Comparison of ENCODE assay signal across 11 mouse cellular contexts in the genomic region with DNA sequence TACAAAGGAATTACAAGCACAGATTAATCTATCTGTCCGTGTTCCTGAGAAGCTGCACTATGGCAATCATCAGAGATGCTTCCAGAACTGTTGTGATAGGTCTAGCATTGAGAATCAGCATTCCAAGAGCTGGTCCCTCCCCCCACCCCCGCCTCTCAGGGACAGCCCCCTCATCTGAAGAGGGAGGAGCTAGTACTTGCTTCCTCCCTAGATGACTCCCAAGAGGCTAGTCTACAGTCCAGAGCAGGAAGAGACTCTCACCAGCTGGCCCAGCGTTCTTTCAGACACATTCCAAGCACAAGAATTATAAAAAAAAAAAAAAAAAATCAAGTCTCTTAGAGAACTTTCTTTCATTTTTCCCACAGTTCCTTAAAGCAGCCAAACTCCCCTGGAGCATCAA. TPM values are rescaled to one million over a fixed set of nuclear protein-coding genes. Genes with fewer than 3 reads are reported as not detected.
DNase-seq lines count a peak whose midpoint lies in the region; ATAC-seq and TF ChIP-seq lines count a peak whose summit lies in the region.
"Had no signal": no experiment of that assay in that cellular context is flagged by ENCODE, and none has a peak within 500 bp of the region (broad histone marks: within the 10 kb centered on the region; RNA-seq: fewer than 3 reads in every experiment).

No protein-coding gene starts in this region.

- no peak overlapping the region for H3K9ac ChIP-seq in CH12.LX (ENCODE audit: insufficient read depth, low read depth)

- TF ChIP-seq RAD21 in CH12.LX (IDR thresholded peaks at IDR 0.05; ENCODE audit: low read depth, low read length): no peak

- no peak overlapping the region for H3K4me3 ChIP-seq in heart, embryonic 10.5 days
- no peak overlapping the region for H3K4me3 ChIP-seq in CH12.LX (replicated peaks in 1 of 3; ENCODE audit: low read depth in 2 of 3, low read length in 2 of 3, poor library complexity in 1 of 3)

- no peak overlapping the region for H3K27ac ChIP-seq in heart, embryonic 10.5 days
- no peak overlapping the region for H3K27ac ChIP-seq in CH12.LX (ENCODE audit: insufficient read depth, low read depth)

- DNase-seq in heart, adult 9 months (ENCODE audit: low spot score in 2 of 2): peak; percentile 42
- no peak for DNase-seq in heart, embryonic 10.5 days (ENCODE audit: low spot score)
- DNase-seq in CH12.LX (ENCODE audit: extremely low read depth) (peak; percentile 67), R1 (ENCODE audit: low read depth, low spot score) (peak; percentile 31)
- DNase-seq in kidney, postnatal 4 days: peak; percentile 46 to 67
- DNase-seq in thymus, postnatal 4 days: no peak
- no peak for DNase-seq in right cerebral cortex, postnatal 4 days
- DNase-seq: thymus, postnatal 36 days had no signal

- no peaks in the 10 kb centered on the region for H3K36me3 ChIP-seq in heart, embryonic 10.5 days
- no peaks in the 10 kb centered on the region for H3K36me3 ChIP-seq in CH12.LX (replicated peaks in 1 of 2; ENCODE audit: control insufficient read depth in 1 of 2, insufficient read depth in 1 of 2, low read length in 1 of 2)
- H3K36me3 ChIP-seq: G1E had no signal

- H3K4me2 ChIP-seq in CH12.LX (ENCODE audit: insufficient read depth, low read depth, poor library complexity, severe bottlenecking): 0 out of 2 replicates have a peak overlapping the region, but pooled peaks have one; percentile 34

- in situ Hi-C loops in CH12.LX (cut with MboI; ENCODE audit: low pct_ligation_motif_present, low pct_unique_long_range_greater_than_20kb, low sequenced_read_pairs): no loop called here

- TF ChIP-seq EP300 in CH12.LX (IDR thresholded peaks at IDR 0.05; ENCODE audit: low read length): no peak

- H3K27me3 ChIP-seq in heart, embryonic 10.5 days (ENCODE audit: insufficient read depth, poor library complexity, severe bottlenecking): no peaks in the 10 kb centered on the region
- peaks cover 2% of the 10 kb centered on the region for H3K27me3 ChIP-seq in CH12.LX (replicated peaks)

- peaks cover 15% of the 10 kb centered on the region; the same call in 1 of the 2 replicates for H3K4me1 ChIP-seq in heart, embryonic 10.5 days
- peaks cover 8 to 22% of the 10 kb centered on the region in 2 experiments for H3K4me1 ChIP-seq in CH12.LX (ENCODE audit: control insufficient read depth in 1 of 2, insufficient read depth in 2 of 2)

- 38% methylated on average over 3 of the region's 3 CpGs for WGBS in heart, embryonic 10.5 days

- no peaks in the 10 kb centered on the region for H3K79me2 ChIP-seq in CH12.LX (replicated peaks; ENCODE audit: control insufficient read depth, extremely low read depth, insufficient read depth, poor library complexity, severe bottlenecking)

- TF ChIP-seq CTCF in CH12.LX (conservative IDR thresholded peaks at IDR 0.05 in 1 of 2, IDR thresholded peaks at IDR 0.05 in 1 of 2; ENCODE audit: low read depth in 2 of 2, low read length in 2 of 2): no peak

- ATAC-seq in cerebellum, adult (ENCODE audit: insufficient number of reproducible peaks, low FRiP score, low TSS enrichment): no peak

- dilution Hi-C loops in CH12.LX (cut with MboI; ENCODE audit: extremely low pct_ligation_motif_present, extremely low pct_unique_long_range_greater_than_20kb, low sequenced_read_pairs): no loop called here

- TF ChIP-seq POLR2A in CH12.LX (IDR thresholded peaks at IDR 0.05; ENCODE audit: low read depth, low read length): no peak

- H3K9me3 ChIP-seq in heart, embryonic 10.5 days: no peaks in the 10 kb centered on the region
- H3K9me3 ChIP-seq in CH12.LX (replicated peaks; ENCODE audit: low read length): no peaks in the 10 kb centered on the region
- H3K9me3 ChIP-seq: G1E had no signal

TF ChIP-seq in CH12.LX, 34 proteins besides CTCF, POLR2A, EP300 and RAD21:
- TF ChIP-seq HCFC1 (IDR thresholded peaks at IDR 0.05; ENCODE audit: low read depth, low read length) (no peak), ZNF384 (IDR thresholded peaks at IDR 0.05; ENCODE audit: low read depth, low read length) (peak; percentile 33; the same call in 1 of the 2 replicates), MAFK (IDR thresholded peaks at IDR 0.05; ENCODE audit: insufficient replicate concordance, low read length) (no peak), MAX (IDR thresholded peaks at IDR 0.05; ENCODE audit: low read length) (no peak), ELF1 (IDR thresholded peaks at IDR 0.05; ENCODE audit: low read depth, low read length) (peak; percentile 21; the same call in 1 of the 2 replicates)

RNA-seq across cellular contexts. Expression of gene Stmnd1, which starts 5.2 kb away (rescaled TPM):
- polyA plus RNA-seq in heart, embryonic 10.5 days (2016; fragmentation: Nextera tagmentation; extraction: Ambion mirVana): 0.25 and 0.44 TPM in 2 replicates
- total RNA-seq in CH12.LX (2012; rRNA removed): not detected in 2 replicates
- total RNA-seq in CH12.LX (2014; rRNA removed): not detected in 2 replicates
- polyA plus RNA-seq in CH12.LX (2012; ENCODE audit: insufficient read length, low read depth): not detected in 2 replicates
- total RNA-seq: G1E; megakaryocyte progenitor cell, adult 5-6 weeks had no signal
- polyA plus RNA-seq: G1E had no signal

Comparison
In these comparisons a context has a peak if more than half of its experiments do, and no peak if none do; other contexts are left out.
1. DNase-seq: peak in heart, adult 9 months (2 of 2), CH12.LX (single experiment), R1 (single experiment) and kidney, postnatal 4 days (2 of 2); none in heart, embryonic 10.5 days (single experiment), thymus, postnatal 4 days (single experiment) and right cerebral cortex, postnatal 4 days (single experiment).